Mouse (Mus musculus): ENCODE results near the gene Nsa2.
"Not testable (repeated sequence)": the region's sequence is repeated elsewhere in the genome, so short reads cannot be mapped to it uniquely, and the experiment has no call there.

- TF ChIP-seq KAT2A (IDR thresholded peaks at IDR 0.05; ENCODE audit: insufficient replicate concordance, low read length); PAX5 (IDR thresholded peaks at IDR 0.05; ENCODE audit: low read length); GABPA (IDR thresholded peaks at IDR 0.05; ENCODE audit: insufficient replicate concordance, low read depth, low read length); CTCF (conservative IDR thresholded peaks at IDR 0.05 in 1 of 2, IDR thresholded peaks at IDR 0.05 in 1 of 2; ENCODE audit: low read depth in 2 of 2, low read length in 2 of 2); TCF12 (IDR thresholded peaks at IDR 0.05; ENCODE audit: low read depth, low read length); CHD2 (IDR thresholded peaks at IDR 0.05; ENCODE audit: low read length); POLR2A (IDR thresholded peaks at IDR 0.05; ENCODE audit: low read depth, low read length); SIN3A (IDR thresholded peaks at IDR 0.05; ENCODE audit: low read length); NRF1 (IDR thresholded peaks at IDR 0.05; ENCODE audit: low read depth, low read length); RCOR1 (conservative IDR thresholded peaks at IDR 0.05; ENCODE audit: low read depth, low read length); NELFE (IDR thresholded peaks at IDR 0.05; ENCODE audit: low read depth, low read length); E2F4 (IDR thresholded peaks at IDR 0.05; ENCODE audit: insufficient replicate concordance, low read depth, low read length); ELF1 (IDR thresholded peaks at IDR 0.05; ENCODE audit: low read depth, low read length): not testable (repeated sequence)
These were observed 8.1 kb downstream of the Nsa2 start for GRCm38 (mm10) chr13:97129654-97130053.

All from CH12.LX (cell line).